Mouse (Mus musculus) liver, embryonic 14.5 days (tissue): ENCODE measurements around the gene Gm44511.

ENCODE experiments used
- CTCF ChIP-seq: IDR thresholded peaks from 2 replicates; pipeline ENCODE4 v1.5.1; 2016; ENCODE audit warnings: antibody characterized with exemption, low read depth, control low read depth
- EP300 ChIP-seq: IDR thresholded peaks from 2 replicates; pipeline ENCODE4 v1.6.1; 2016; ENCODE audit warnings: antibody characterized with exemption, low read depth

DNA sequence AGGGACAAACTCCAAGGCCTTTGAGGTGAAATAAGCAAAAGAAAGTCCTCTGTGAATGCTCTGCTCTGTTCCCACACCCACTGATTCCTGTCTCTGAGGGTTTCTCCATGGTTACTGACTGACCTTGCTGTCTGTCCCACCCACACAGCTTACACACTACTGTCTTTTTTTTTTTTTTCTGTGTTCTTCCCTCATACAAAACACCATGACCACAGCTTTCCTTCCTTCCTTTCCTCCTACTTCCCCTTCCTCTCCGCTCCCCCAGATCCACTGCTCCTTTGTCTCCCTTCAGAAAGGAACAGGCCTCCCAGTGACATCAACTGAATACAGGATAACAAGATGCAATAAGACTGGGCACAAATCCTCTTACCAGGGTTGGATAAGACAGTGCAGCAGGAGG lies 37.6 kb downstream of the Gm44511 start:
- TF ChIP-seq CTCF (no peak), EP300 (no peak)
